Mouse (Mus musculus) intestine, postnatal 0 days (tissue): ENCODE measurements at regions not wholly inside any gene's neighbourhood (a gene's known extent, or its start where the extent isn't known, plus 50 kb on each side); places are given as distances from the start of the nearest gene placed in this dataset.
A peak's percentile ranks its signal among the peaks of the same experiment; 100 is the strongest.

Source experiments
- ATAC-seq: fragments of 200-750 bp; cut with Nextera tagmentation; 2 replicates; pipeline ENCODE4 v1.8.0; 2017; ENCODE audit warnings: mild to moderate bottlenecking, moderate TSS enrichment, moderate library complexity
- H3K27ac ChIP-seq: fragments of 300-500 bp; sonication (generic); 2 replicates; pipeline ENCODE4 v1.5.1; 2014; ENCODE audit warnings: mild to moderate bottlenecking, low read depth, low read length, moderate library complexity
- H3K27me3 ChIP-seq: fragments of 300-500 bp; sonication (generic); replicated peaks from 2 replicates; pipeline ENCODE4 v1.6.1; 2014; ENCODE audit warnings: low read length, mixed read lengths; ENCODE audit not compliant: control insufficient read depth, insufficient read depth
- H3K36me3 ChIP-seq: fragments of 300-500 bp; sonication (generic); 2 replicates; pipeline ENCODE4 v1.6.1; 2014; ENCODE audit warnings: mild to moderate bottlenecking, moderate library complexity; ENCODE audit not compliant: control insufficient read depth, insufficient read depth
- H3K4me1 ChIP-seq: fragments of 300-500 bp; sonication (generic); replicated peaks from 2 replicates; pipeline ENCODE4 v1.6.1; 2014; ENCODE audit warnings: antibody characterized with exemption, low read length, mixed read lengths; ENCODE audit not compliant: control insufficient read depth, insufficient read depth
- H3K4me2 ChIP-seq: fragments of 300-500 bp; sonication (generic); replicated peaks from 2 replicates; pipeline ENCODE4 v1.6.1; 2014; ENCODE audit warnings: low read depth, mild to moderate bottlenecking, moderate library complexity
- H3K4me3 ChIP-seq: fragments of 300-500 bp; sonication (generic); 2 replicates; pipeline ENCODE4 v1.5.1; 2014; ENCODE audit warnings: low read depth, low read length
- H3K9ac ChIP-seq: fragments of 300-500 bp; sonication (generic); 2 replicates; pipeline ENCODE4 v1.6.1; 2014; ENCODE audit warnings: mild to moderate bottlenecking, low read depth, low read length
- H3K9me3 ChIP-seq: fragments of 300-500 bp; sonication (generic); 2 replicates; pipeline ENCODE4 v1.6.1; 2016; ENCODE audit warnings: mixed run types; ENCODE audit not compliant: control insufficient read depth
- CTCF ChIP-seq: sonication (generic); IDR thresholded peaks from 2 replicates; pipeline ENCODE4 v1.5.1; 2016; ENCODE audit warnings: low read depth, mild to moderate bottlenecking, control low read depth, antibody characterized with exemption, moderate library complexity
- WGBS: fragments of 180-500 bp; shearing (Covaris S2); extraction: QIAGEN DNeasy Blood & Tissue Kit; methylation state at CpG from one replicate; pipeline ENCODE4 v1.1.7; 2014; 5-methylcytosine and 5-hydroxymethylcytosine counted together

DNA sequence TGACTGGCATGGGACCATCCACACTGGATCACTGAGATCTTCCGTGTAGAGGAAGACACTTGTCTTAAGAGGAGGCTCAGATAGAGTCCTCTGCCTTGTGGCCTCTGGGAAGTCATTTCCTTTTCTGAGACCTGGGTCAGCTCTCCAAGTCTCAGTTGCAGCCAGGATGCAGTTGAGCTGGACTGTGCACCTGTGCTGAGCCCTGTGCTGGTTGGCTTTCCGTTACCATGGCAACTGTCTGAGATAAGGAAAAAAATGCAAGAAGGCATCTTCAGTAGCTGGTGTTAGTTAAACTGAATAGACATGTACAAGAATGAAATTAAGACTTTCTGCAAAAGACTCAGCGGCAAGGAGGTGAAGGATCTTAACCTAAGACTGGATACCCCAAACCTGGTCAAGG, 82.5 kb upstream of the Tut7 start:
- Histone ChIP-seq H3K27ac (no peak overlapping the region), H3K9me3 (no peaks in the 10 kb centered on the region), H3K4me3 (no peak overlapping the region), H3K4me2 (no peak overlapping the region), H3K36me3 (no peaks in the 10 kb centered on the region), H3K9ac (no peak overlapping the region), H3K4me1 (no peaks in the 10 kb centered on the region; the same call in 1 of the 2 replicates), H3K27me3 (no peaks in the 10 kb centered on the region)
- 84% methylated on average over 3 of the region's 3 CpGs for WGBS
- no peak for TF ChIP-seq CTCF
- ATAC-seq: no peak

DNA sequence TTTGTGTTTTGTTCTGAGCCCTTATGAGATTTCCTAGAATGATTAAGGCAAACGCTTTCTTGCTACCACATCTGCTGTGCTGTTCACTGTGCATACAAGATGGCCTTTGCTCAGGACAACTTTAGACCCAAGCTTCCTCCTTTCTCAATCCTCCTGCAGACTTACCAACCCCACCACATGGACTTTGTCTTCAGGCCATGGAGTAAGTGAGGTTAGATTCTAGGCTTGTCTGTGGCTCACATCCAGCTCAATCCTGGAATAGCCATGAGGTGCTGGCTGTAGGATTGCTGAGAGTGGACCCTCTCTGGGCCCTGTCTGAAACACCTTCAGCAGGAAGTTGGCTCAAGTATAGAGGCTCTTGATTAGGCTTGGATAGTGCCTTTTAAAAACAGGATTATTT, 81.5 kb upstream of the Tut7 start:
- Histone ChIP-seq H3K27ac (no peak overlapping the region), H3K36me3 (no peaks in the 10 kb centered on the region), H3K4me2 (no peak overlapping the region), H3K4me1 (no peaks in the 10 kb centered on the region; the same call in 1 of the 2 replicates), H3K9me3 (no peaks in the 10 kb centered on the region), H3K4me3 (no peak overlapping the region), H3K27me3 (no peaks in the 10 kb centered on the region), H3K9ac (no peak overlapping the region)
- TF ChIP-seq CTCF: no peak
- 52% methylated on average over 1 of the region's 1 CpGs for WGBS
- peak; percentile 75; the same call in 1 of the 2 replicates for ATAC-seq

DNA sequence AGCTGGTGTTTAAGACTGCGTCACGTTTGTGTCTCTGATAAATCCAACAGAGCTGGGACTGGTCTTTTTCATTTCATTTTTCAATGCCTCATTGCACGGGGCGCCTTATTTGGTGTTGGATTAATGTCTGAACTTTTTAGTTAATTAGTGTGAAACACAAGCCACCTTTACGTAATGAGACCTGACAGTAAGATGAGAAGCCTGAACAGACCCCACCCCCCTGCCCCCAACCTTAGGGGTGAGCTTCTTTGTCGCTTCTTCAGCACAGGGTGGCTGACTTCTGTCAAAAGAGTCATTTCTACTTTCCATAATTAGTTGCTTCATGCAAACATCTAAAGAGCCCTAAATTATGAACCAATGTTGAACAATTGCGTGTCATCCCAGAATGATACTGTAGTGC, 76.6 kb upstream of the Tut7 start:
- H3K36me3 ChIP-seq: no peaks in the 10 kb centered on the region
- no peak for ATAC-seq
- no peak for TF ChIP-seq CTCF
- H3K4me3 ChIP-seq: no peak overlapping the region
- no peaks in the 10 kb centered on the region; the same call in 1 of the 2 replicates for H3K4me1 ChIP-seq
- no peak overlapping the region for H3K27ac ChIP-seq
- no peaks in the 10 kb centered on the region for H3K27me3 ChIP-seq
- no peak overlapping the region for H3K9ac ChIP-seq
- no peaks in the 10 kb centered on the region for H3K9me3 ChIP-seq
- 70% methylated on average over 7 of the region's 7 CpGs for WGBS
- H3K4me2 ChIP-seq: no peak overlapping the region

DNA sequence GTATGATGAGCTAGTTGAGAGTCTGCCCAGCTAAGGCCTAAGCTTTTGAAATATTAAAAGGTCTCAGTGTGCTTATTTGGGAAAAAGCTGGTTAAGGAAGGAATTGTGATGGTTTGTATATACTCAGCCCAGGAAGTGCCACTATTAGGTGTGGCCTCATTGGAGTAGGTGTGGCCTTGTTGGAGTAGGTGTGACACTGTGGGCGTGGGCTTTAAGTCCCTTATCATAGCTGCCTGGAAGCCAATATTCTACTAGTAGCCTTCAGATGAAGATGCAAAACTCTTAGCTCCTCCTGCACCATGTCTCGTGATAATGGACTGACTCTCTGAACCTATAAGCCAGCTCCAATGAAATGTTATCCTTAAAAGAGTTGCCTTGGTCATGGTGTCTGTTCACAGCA, 72.8 kb upstream of the Tut7 start:
- 79% methylated on average over 2 of the region's 2 CpGs for WGBS
- H3K4me3 ChIP-seq: no peak overlapping the region

DNA sequence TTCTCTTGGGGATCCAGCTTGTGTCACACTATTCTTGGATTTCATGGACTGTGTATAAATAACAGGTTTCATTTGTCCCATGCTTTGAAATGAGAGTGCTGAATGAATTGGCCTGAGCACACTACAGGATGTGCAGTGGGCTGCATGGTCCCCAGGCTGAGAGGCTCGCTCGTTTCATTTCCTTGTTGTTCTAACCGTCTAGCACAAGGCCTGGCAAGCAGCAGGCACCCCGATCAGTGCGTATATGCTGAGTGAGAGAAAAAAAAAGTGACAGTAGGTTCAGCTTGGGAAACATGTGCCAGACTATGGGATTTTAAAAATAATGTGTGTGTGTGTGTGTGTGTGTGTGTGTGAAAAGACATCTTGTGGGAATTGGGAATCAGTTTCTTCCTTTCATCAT, 71.1 kb upstream of the Tut7 start:
- no peak for ATAC-seq
- no peak for TF ChIP-seq CTCF
- WGBS: 66% methylated on average over 5 of the region's 5 CpGs

More for the DNA sequence above, 72.8 kb upstream of the Tut7 start:
- no peak for ATAC-seq
- no peaks in the 10 kb centered on the region for H3K4me1 ChIP-seq
- H3K9me3 ChIP-seq: no peaks in the 10 kb centered on the region
- no peak overlapping the region for H3K4me2 ChIP-seq
- no peaks in the 10 kb centered on the region for H3K27me3 ChIP-seq
- H3K36me3 ChIP-seq: no peaks in the 10 kb centered on the region
- TF ChIP-seq CTCF: no peak
- no peak overlapping the region for H3K9ac ChIP-seq
- no peak overlapping the region for H3K27ac ChIP-seq

DNA sequence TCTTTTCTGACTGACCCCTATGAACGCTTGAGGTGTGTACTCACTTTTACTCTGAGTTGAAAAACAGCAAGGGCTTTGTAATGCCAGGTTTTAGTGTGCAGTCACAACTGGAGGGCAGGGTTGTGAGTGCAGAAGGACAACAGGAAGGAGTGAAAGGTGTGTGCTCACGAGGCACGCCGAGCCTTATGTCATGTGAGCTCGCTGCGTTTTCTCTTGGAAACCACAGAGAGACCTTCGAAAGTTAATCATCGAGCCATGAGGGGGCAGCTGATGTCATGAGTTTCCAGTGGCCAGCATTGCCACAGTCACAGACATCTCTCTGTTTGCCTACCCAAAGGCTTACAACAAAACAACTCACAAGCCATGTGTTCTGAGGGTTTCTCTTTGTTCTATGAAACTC, 70.0 kb upstream of the Tut7 start:
- Histone ChIP-seq H3K9me3 (no peaks in the 10 kb centered on the region), H3K4me3 (no peak overlapping the region), H3K9ac (no peak overlapping the region), H3K27ac (no peak overlapping the region), H3K36me3 (no peaks in the 10 kb centered on the region), H3K4me2 (no peak overlapping the region), H3K27me3 (no peaks in the 10 kb centered on the region), H3K4me1 (no peaks in the 10 kb centered on the region)
- ATAC-seq: peak; percentile 52; the same call in 1 of the 2 replicates
- TF ChIP-seq CTCF: no peak
- WGBS: 56% methylated on average over 8 of the region's 8 CpGs

More for the DNA sequence above, 71.1 kb upstream of the Tut7 start:
- Histone ChIP-seq H3K36me3 (no peaks in the 10 kb centered on the region), H3K4me2 (no peak overlapping the region), H3K9ac (no peak overlapping the region), H3K9me3 (no peaks in the 10 kb centered on the region), H3K27me3 (no peaks in the 10 kb centered on the region), H3K4me1 (no peaks in the 10 kb centered on the region), H3K27ac (no peak overlapping the region), H3K4me3 (no peak overlapping the region)

DNA sequence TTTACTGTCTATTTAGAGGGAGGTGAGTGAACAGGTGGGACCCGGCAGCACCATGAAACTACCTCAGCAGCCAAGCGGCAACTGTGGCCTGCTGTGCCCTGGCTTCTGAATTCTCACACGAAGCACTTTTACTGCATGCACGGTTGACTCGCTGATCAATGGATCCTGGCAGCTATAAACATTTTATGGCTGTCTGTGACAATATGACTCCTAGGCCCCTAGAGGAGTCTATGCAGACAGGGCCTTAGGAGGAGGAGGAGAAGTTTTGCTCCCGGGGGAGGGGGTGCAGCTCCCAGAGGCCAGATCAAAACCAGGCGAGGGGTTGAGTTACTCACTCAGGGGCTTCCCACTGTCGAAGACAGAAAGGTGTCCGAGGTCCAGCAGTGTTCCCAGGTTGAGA, 69.4 kb upstream of the Tut7 start:
- Histone ChIP-seq H3K9ac (no peak overlapping the region), H3K27me3 (no peaks in the 10 kb centered on the region), H3K9me3 (no peaks in the 10 kb centered on the region), H3K4me3 (no peak overlapping the region), H3K36me3 (no peaks in the 10 kb centered on the region), H3K27ac (no peak overlapping the region), H3K4me1 (no peaks in the 10 kb centered on the region), H3K4me2 (no peak overlapping the region)
- no peak for TF ChIP-seq CTCF
- WGBS: 40% methylated on average over 9 of the region's 9 CpGs
- ATAC-seq: peak; percentile 63; the same call in 1 of the 2 replicates
